Mouse (Mus musculus) myocyte (in vitro differentiated cells): ENCODE results near the gene Nupl2. TPM values are rescaled to one million over a fixed set of nuclear protein-coding genes. Genes with fewer than 3 reads are reported as not detected.

Experiments used
- H3K27me3 ChIP-seq: one replicate; pipeline ENCODE4 v1.6.1; 2011; ENCODE audit not compliant: control insufficient read depth, insufficient read depth, insufficient read length
- H3K36me3 ChIP-seq: one replicate; pipeline ENCODE4 v1.6.1; 2011; ENCODE audit not compliant: control insufficient read depth, insufficient read depth
- H3K4me2 ChIP-seq: one replicate; pipeline ENCODE4 v1.6.1; 2011; ENCODE audit warnings: low read depth, control low read depth
- H3K4me3 ChIP-seq: one replicate; pipeline ENCODE4 v1.5.1; 2011; ENCODE audit warnings: mild to moderate bottlenecking, control low read depth, moderate library complexity
- H3K79me2 ChIP-seq: one replicate; pipeline ENCODE4 v1.6.1; 2011; ENCODE audit not compliant: control insufficient read depth, insufficient read depth
- H3ac ChIP-seq: one replicate; pipeline ENCODE4 v1.6.1; 2011; ENCODE audit not compliant: control insufficient read depth, insufficient read length
- CEBPB ChIP-seq: IDR thresholded peaks from 2 replicates; pipeline ENCODE4 v1.6.1; 2011; ENCODE audit warnings: mild to moderate bottlenecking, moderate library complexity; ENCODE audit not compliant: poor library complexity, insufficient read depth, severe bottlenecking
- E2F4 ChIP-seq: IDR thresholded peaks from one replicate; pipeline ENCODE4 v1.6.1; 2011; ENCODE audit warnings: mild to moderate bottlenecking, control low read depth, moderate library complexity; ENCODE audit not compliant: insufficient read depth
- MAX ChIP-seq: IDR thresholded peaks from one replicate; pipeline ENCODE4 v1.6.1; 2011; ENCODE audit warnings: low read depth, mild to moderate bottlenecking, control low read depth
- MYOD1 ChIP-seq, 3 experiments: IDR thresholded peaks; one replicate each; pipeline ENCODE4 v1.6.1; 2011; ENCODE audit warnings: control low read depth in 2 of 3, low read depth in 2 of 3, mild to moderate bottlenecking in 2 of 3, moderate library complexity in 1 of 3; ENCODE audit not compliant: insufficient read length in 2 of 3, control insufficient read depth in 1 of 3
- MYOG ChIP-seq, 3 experiments: IDR thresholded peaks; one replicate each; pipeline ENCODE4 v1.6.1; 2011; ENCODE audit warnings: control low read depth in 2 of 3, low read depth in 2 of 3, mild to moderate bottlenecking in 2 of 3; ENCODE audit not compliant: insufficient read length in 2 of 3, control insufficient read depth in 1 of 3, insufficient read depth in 1 of 3
- POLR2A ChIP-seq: IDR thresholded peaks from one replicate; pipeline ENCODE4 v1.6.1; 2011; ENCODE audit warnings: low read depth, mild to moderate bottlenecking, control low read depth, moderate library complexity; ENCODE audit not compliant: insufficient read length
- POLR2AphosphoS2 ChIP-seq: IDR thresholded peaks from one replicate; pipeline ENCODE4 v1.6.1; 2011; ENCODE audit warnings: low read depth, control low read depth; ENCODE audit not compliant: insufficient read length
- REST ChIP-seq: IDR thresholded peaks from one replicate; pipeline ENCODE4 v1.6.1; 2011; ENCODE audit warnings: mild to moderate bottlenecking, control low read depth, moderate library complexity; ENCODE audit not compliant: insufficient read depth, insufficient read length
- SRF ChIP-seq: IDR thresholded peaks from one replicate; pipeline ENCODE4 v1.6.1; 2011; ENCODE audit warnings: low read depth; ENCODE audit not compliant: control insufficient read depth, insufficient read length
- TCF12 ChIP-seq: IDR thresholded peaks from one replicate; pipeline ENCODE4 v1.6.1; 2011; ENCODE audit warnings: mild to moderate bottlenecking, control low read depth; ENCODE audit not compliant: poor library complexity, insufficient read depth, severe bottlenecking
- TCF3 ChIP-seq: IDR thresholded peaks from one replicate; pipeline ENCODE4 v1.6.1; 2011; ENCODE audit warnings: low read depth, control low read depth; ENCODE audit not compliant: insufficient read length
- USF1 ChIP-seq: IDR thresholded peaks from one replicate; pipeline ENCODE4 v1.6.1; 2011; ENCODE audit warnings: low read depth, mild to moderate bottlenecking, control low read depth, moderate library complexity
- polyA plus RNA-seq: library from polyadenylated mRNA; unstranded; fragments of >200 nt; fragmentation: generic; extraction: Trizol; gene quantifications from one replicate; pipeline ENCODE4 v1.2.1, GENCODE M21; 2012; ENCODE audit warnings: missing spikeins

The Nupl2 gene
- polyA plus RNA-seq, 1 experiment = 6.0 TPM

DNA sequence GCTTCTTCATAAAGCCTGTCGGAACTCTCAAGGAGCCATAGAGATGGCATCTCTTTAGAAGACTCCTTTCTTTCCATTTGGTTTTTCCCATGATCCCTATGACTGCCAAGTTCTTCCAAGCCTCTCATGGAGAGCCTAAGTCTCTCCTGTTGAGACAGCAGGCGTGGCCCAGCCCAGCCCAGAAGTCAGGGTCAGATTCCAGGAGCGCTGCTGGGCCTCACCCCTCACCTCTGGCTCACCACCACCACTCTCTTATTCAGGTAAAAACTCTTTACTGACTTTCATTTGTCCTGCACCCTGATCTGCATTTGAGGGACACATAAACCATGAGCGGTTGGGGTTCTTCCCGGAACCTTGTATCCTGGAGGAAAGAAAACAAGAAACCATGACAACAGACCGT, 5.1 kb downstream of the Nupl2 start:
- no peaks in the 10 kb centered on the region for H3K79me2 ChIP-seq
- H3K4me2 ChIP-seq = no peak overlapping the region
- H3K27me3 ChIP-seq = no peaks in the 10 kb centered on the region
- TF ChIP-seq MYOD1 (IDR thresholded peaks at IDR 0.05; ENCODE audit: control insufficient read depth in 1 of 3, insufficient read length in 2 of 3, low read depth in 2 of 3) (no peak), TCF12 (no peak), REST (no peak), POLR2AphosphoS2 (no peak), TCF3 (no peak), POLR2A (no peak), CEBPB (no peak), E2F4 (no peak), MAX (no peak), MYOG (IDR thresholded peaks at IDR 0.05; ENCODE audit: control insufficient read depth in 1 of 3, insufficient read depth in 1 of 3, insufficient read length in 2 of 3, low read depth in 2 of 3) (no peak), USF1 (no peak), SRF (no peak)
- peaks cover 6% of the 10 kb centered on the region for H3K36me3 ChIP-seq
- H3K4me3 ChIP-seq = no peak overlapping the region
- no peak overlapping the region for H3ac ChIP-seq

DNA sequence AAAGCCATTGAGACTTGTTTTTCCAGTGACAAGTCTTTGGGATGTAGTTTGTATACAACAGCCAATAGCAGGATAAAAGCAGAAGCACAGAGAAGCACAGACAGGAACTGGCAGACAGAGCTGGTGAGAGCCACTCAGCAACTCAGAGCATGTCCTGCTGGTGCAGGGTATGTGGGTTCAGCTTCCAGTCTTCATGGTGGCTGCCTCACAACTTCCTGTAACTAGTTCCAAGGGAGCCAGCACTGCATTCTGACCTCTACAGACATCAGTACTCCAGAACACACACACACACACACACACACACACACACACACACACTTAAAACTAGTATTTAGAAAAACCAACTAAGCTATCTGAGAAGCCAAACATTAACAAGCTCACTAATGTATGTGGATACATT, 7.3 kb downstream of the Nupl2 start:
- Histone ChIP-seq H3K27me3 (no peaks in the 10 kb centered on the region), H3ac (no peak overlapping the region), H3K4me3 (no peak overlapping the region), H3K79me2 (no peaks in the 10 kb centered on the region), H3K4me2 (no peak overlapping the region), H3K36me3 (peaks cover 6% of the 10 kb centered on the region)
- TF ChIP-seq TCF3 (no peak), TCF12 (no peak), MYOG (IDR thresholded peaks at IDR 0.05; ENCODE audit: control insufficient read depth in 1 of 3, insufficient read depth in 1 of 3, insufficient read length in 2 of 3, low read depth in 2 of 3) (no peak), CEBPB (no peak), POLR2A (no peak), MAX (no peak), E2F4 (no peak), POLR2AphosphoS2 (no peak), MYOD1 (IDR thresholded peaks at IDR 0.05; ENCODE audit: control insufficient read depth in 1 of 3, insufficient read length in 2 of 3, low read depth in 2 of 3) (no peak), SRF (no peak)

DNA sequence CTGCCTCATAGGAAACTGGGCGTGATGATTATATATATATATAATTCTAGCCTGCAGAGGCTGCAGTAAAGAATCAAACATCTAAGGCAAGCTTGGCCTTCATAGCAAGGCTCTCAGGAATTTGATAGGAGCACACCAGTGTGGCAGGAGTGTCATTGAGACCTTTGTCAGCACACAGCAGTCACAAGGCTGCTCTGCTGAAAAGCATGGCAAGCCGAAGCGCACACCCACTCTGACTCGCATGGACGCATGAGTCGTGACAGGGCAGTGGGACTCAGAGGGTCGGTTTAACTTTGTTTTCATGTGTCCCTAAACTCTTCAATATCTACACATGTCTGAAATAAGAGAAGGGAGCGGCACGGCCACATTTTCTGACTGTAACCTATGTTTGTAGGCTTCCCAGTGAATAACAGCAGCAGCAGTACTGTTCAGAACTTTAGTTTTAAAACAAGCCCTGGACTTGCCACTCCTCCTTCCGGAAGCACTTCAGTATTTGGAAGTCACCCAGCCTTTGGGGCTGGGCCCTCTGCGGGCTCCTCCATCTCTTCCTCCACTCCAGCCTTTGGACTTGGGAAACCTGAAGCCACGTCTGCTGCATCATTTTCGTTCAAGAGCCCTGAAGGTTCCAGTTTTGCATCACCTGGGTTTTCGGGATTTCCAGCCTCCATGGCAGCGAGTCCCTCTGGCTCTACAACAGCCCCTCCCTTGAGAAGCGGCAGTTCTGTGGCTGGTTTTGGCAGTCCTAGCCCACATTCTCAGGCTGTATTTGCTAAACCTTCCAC, 16.9 kb downstream of the Nupl2 start:
- no peak overlapping the region for H3K4me2 ChIP-seq
- H3K36me3 ChIP-seq = peaks cover 20% of the 10 kb centered on the region
- H3ac ChIP-seq = no peak overlapping the region
- no peaks in the 10 kb centered on the region for H3K79me2 ChIP-seq
- H3K27me3 ChIP-seq = no peaks in the 10 kb centered on the region
- TF ChIP-seq MYOG (IDR thresholded peaks at IDR 0.05; ENCODE audit: control insufficient read depth in 1 of 3, insufficient read depth in 1 of 3, insufficient read length in 2 of 3, low read depth in 2 of 3) (no peak), POLR2A (no peak)
- H3K4me3 ChIP-seq = no peak overlapping the region

GRCm38 (mm10) chr5:24182296-24182734, 17.6 kb downstream of the Nupl2 start:
- Histone ChIP-seq H3K79me2 (no peaks in the 10 kb centered on the region), H3ac (no peak overlapping the region), H3K36me3 (peaks cover 20% of the 10 kb centered on the region), H3K4me3 (no peak overlapping the region), H3K27me3 (no peaks in the 10 kb centered on the region), H3K4me2 (no peak overlapping the region)
- TF ChIP-seq CEBPB (no peak), MAX (no peak), POLR2AphosphoS2 (no peak), POLR2A (no peak), USF1 (no peak)

DNA sequence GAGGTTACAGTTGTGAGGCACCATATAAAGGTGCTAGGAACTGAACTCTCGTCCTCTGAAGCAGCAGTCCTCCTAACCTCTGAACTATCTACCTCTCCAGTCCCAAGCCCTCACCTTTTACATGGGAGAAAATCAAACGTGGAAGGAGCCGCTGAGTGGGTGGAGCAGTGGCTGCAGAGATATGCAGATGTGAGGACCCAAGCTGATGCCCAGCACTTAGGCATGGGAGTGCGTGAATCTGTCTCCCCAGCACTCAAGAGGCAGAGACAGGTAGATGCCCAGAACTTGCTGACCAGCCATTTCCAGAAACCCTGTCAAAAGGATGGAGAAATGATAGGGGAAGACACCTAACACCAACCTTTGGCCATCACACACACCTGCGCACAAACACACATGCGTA, 18.3 kb downstream of the Nupl2 start:
- Histone ChIP-seq H3ac (no peak overlapping the region), H3K36me3 (peaks cover 15% of the 10 kb centered on the region), H3K4me2 (no peak overlapping the region), H3K79me2 (no peaks in the 10 kb centered on the region), H3K4me3 (no peak overlapping the region), H3K27me3 (no peaks in the 10 kb centered on the region)
- TF ChIP-seq POLR2AphosphoS2 = no peak
- TF ChIP-seq SRF = no peak
- TF ChIP-seq MYOD1 (IDR thresholded peaks at IDR 0.05; ENCODE audit: control insufficient read depth in 1 of 3, insufficient read length in 2 of 3, low read depth in 2 of 3) = no peak
- TF ChIP-seq POLR2A = no peak
- no peak for TF ChIP-seq CEBPB
- TF ChIP-seq MAX = no peak
- no peak for TF ChIP-seq E2F4
- no peak for TF ChIP-seq MYOG (IDR thresholded peaks at IDR 0.05; ENCODE audit: control insufficient read depth in 1 of 3, insufficient read depth in 1 of 3, insufficient read length in 2 of 3, low read depth in 2 of 3)
- no peak for TF ChIP-seq TCF12
- TF ChIP-seq TCF3 = no peak
- TF ChIP-seq REST = no peak
- TF ChIP-seq USF1 = no peak
